Mouse (Mus musculus) induced T-regulatory cell, adult 2 months (primary cell): ENCODE measurements around the gene Gatd1.
A peak's percentile ranks its signal among the peaks of the same experiment; 100 is the strongest.

Source experiments
- DNase-seq: peaks from one replicate; pipeline ENCODE4 v3.0.0-alpha.2; 2012; ENCODE audit warnings: low read depth

Gene Gatd1

DNA sequence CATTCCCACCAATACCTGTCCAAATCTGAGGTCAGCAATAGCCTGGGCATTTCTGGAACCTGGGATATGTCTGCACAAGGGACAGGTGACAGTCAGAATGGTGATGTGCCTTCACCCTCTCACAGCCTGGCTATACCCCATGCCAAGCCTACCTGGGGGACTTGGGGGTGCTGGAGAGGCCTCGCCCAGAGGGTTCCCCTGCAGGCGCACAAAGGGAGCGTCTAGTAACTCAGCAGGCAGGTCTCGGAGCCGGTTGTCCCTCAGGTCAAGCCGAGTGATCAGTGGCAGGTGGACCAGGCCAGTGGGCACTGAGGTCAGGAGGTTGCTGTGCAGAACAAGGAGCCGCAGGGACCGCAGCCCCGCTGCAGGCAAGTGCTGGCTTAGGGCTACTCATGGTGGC is 27.5 kb upstream of the Gatd1 start:
- no peak for DNase-seq

- peak; percentile 79 for DNase-seq
Observed at GRCm38 (mm10) chr7:141440613-141441012, 26.7 kb upstream of the Gatd1 start.

DNA sequence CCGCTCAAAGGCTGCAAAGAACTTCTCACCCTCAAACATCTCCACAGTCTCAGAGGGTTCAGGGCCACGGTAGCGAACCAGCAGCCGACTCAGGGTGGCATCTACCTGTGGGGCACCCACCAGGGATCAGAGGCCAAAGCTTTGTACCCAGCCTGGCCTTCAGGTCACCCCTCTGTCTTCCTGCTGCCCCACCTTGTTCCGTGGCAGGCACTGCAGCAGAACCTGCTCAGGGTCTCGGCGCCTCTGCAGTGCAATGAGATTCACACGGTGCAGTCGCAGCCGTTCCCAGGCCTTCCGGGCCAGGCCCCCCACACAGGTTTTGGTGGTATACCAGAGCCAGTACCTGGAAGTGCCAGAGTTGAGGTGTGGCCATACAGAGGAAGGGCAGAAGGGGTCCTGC is 25.9 kb upstream of the Gatd1 start:
- DNase-seq = no peak

DNA sequence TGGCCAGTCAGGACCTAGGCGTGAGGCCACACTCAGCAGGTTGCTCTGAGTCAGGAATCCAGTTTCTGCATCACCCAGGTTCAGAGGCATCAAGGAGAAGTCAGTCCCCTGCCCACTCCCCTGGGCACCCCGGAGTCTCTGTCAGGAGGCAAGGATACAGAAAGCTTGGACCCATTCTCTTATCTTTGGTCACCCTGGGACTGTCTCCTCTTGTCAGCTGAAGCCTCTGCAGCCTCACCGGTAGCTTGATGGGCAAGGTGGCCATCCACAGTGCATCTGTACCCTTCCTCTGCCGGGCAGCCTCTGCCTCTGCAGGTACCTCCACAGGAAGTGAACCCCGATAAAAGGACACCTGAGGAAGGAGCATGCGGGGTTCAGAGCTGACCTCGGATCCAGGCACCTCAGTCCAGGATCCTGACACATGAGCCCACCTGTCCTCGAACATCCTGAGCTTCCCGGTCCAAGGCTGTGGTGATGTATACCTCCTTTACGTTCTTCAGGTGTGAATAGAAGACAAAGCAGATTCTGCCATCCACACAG is 25.3 kb upstream of the Gatd1 start:
- DNase-seq = no peak

- no peak for DNase-seq
Observed at GRCm38 (mm10) chr7:141438201-141438968, 24.4 kb upstream of the Gatd1 start.

- DNase-seq = peak; percentile 91
Observed at GRCm38 (mm10) chr7:141437178-141438120, 23.5 kb upstream of the Gatd1 start, which contains the start of gene Slc25a22. Slc25a22 (minus strand) TSS chr7:141437892.

DNA sequence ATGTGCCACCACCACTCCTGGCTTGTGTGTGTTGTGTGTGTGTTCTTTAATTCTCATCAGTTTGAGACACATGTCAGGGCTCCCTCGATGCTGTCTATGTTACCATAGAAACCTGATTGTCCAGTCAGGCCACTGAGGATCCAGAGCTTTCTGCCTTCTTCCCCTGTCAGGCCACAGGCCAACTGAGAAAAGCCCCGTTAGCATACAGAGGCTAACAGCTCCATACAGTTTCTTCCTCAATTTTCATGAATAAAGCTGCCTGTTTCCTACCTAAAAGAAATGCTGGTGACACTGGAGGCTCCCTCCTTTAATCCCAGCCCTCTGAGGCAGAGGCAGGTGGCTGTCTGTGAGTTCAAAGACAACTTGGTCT is 22.6 kb upstream of the Gatd1 start:
- no peak for DNase-seq

DNA sequence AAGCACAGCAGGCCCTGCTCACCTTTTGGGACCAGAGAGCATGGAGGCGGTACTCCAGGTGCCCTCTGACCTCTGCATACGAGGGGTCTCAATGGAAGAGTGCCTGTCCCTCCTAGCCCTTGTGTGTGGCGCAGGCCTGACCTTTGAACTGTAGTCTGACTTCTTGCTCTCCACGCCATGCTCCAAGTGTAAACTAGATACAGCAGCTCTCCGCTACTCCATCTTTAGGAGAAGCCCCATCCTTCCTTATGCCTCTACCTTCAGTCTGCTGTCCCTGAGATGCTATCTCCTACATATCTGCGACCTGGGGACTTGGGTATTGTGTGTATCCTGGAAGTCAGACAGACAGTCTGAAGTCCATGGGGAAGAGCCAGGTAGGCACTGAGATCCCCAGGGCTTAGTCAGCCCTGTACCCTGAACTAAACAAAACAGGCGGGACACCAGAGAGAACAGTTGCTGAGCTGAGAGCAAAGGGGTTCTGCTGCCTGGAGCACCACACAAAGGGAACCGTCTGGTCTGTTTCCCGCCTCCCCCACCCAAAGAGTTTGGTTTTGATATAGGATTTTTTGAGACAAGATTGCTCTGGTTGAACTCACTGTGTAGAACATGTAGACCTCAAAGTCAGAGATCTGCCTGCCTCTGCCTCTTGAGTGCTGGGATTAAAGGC is 22.1 kb upstream of the Gatd1 start:
- no peak for DNase-seq

GRCm38 (mm10) chr7:141435129-141435855 is 21.4 kb upstream of the Gatd1 start:
- peak; percentile 91 for DNase-seq

GRCm38 (mm10) chr7:141434464-141434863 is 20.5 kb upstream of the Gatd1 start:
- peak; percentile 69 for DNase-seq

GRCm38 (mm10) chr7:141433517-141434400 is 19.8 kb upstream of the Gatd1 start:
- no peak for DNase-seq

- DNase-seq = no peak
Observed at GRCm38 (mm10) chr7:141432741-141433516, 19.0 kb upstream of the Gatd1 start.

DNA sequence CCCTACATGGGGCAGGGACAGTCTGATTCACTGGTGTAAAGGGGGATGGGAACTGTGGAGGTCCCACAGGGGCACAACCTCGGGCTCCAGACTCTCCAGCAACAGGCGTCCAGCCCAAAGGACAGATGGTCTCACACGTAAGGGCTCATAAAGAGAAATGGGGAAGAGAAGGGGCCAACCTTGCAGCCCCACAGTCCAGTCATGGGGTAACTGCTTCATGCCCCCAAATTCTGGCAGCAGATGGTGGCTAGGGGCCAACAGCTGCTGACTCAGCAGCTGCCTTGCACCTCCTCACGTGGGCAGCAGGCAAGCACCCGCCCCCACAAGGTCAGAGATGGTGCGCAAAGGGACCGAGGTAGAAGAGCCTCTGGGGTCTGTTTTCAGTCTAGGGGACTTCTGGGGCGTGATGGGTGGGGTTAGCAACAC is 18.3 kb upstream of the Gatd1 start:
- DNase-seq = no peak

- no peak for DNase-seq
Observed at GRCm38 (mm10) chr7:141431434-141432185, 17.7 kb upstream of the Gatd1 start.

- DNase-seq = no peak
Observed at GRCm38 (mm10) chr7:141430585-141431240, 16.8 kb upstream of the Gatd1 start.

GRCm38 (mm10) chr7:141429840-141430584 is 16.1 kb upstream of the Gatd1 start:
- DNase-seq = no peak

DNA sequence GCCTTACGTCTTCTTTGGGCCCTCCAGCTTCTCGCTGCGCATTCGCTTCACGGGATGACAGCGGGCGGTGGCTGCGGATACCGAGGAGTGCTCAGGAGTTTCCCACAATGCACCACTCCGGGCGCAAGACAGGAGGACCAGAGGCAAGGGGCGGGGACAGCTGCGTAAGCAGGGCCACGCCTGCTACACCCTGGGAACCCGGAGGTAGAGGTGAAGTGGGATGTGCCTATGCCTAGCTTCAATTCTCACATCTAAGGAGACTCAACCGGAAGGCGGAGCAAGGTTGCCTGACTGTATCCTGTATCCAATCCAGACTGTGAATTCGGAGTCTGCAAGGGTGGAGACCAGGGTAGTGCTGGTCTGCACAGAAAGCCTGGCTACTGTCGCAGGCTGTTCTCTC is 15.4 kb upstream of the Gatd1 start, which contains the start of gene Cend1:
Cend1 (minus strand) TSS at position 182 of the 400 bp plus-strand sequence.
- DNase-seq = peak; percentile 47
